Mouse (Mus musculus): ENCODE data around the gene Nde1. TPM values are rescaled to one million over a fixed set of nuclear protein-coding genes. Genes with fewer than 3 reads are reported as not detected.
A peak's percentile ranks its signal among the peaks of the same experiment; 100 is the strongest.

The Nde1 gene
- polyA plus RNA-seq, 1 experiment from 2014 or later: 153 TPM

- H3K9me3 ChIP-seq (ENCODE audit: control insufficient read depth, low read length): no peaks in the 10 kb centered on the region
- ATAC-seq (ENCODE audit: insufficient read depth, low FRiP score, low TSS enrichment) (no peak), DNase-seq (ENCODE audit: low spot score) (peak; percentile 82)
- 45% methylated on average over 6 of the region's 6 CpGs for WGBS
- H3K4me2 ChIP-seq (ENCODE audit: low read depth): no peak overlapping the region
- H3K27ac ChIP-seq (ENCODE audit: low read depth, low read length): no peak overlapping the region
- no peaks in the 10 kb centered on the region for H3K4me1 ChIP-seq (ENCODE audit: control insufficient read depth, insufficient read depth, low read length)
- H3K4me3 ChIP-seq (ENCODE audit: low read depth, low read length): no peak overlapping the region
- no peaks in the 10 kb centered on the region for H3K36me3 ChIP-seq (ENCODE audit: control insufficient read depth, insufficient read depth, low read length)
- H3K9ac ChIP-seq (ENCODE audit: low read length): no peak overlapping the region
- H3K27me3 ChIP-seq (ENCODE audit: control insufficient read depth, insufficient read depth, low read length): no peaks in the 10 kb centered on the region
These were observed 74.1 kb downstream of the Nde1 start for GRCm38 (mm10) chr16:14237100-14237723.

GRCm38 (mm10) chr16:14242059-14242458, 79.0 kb downstream of the Nde1 start:
- no peak overlapping the region for H3K9ac ChIP-seq (ENCODE audit: low read length)
- H3K4me1 ChIP-seq (ENCODE audit: control insufficient read depth, insufficient read depth, low read length): no peaks in the 10 kb centered on the region
- no peak for ATAC-seq (ENCODE audit: insufficient read depth, low FRiP score, low TSS enrichment)
- WGBS: 85% methylated on average over 3 of the region's 3 CpGs
- H3K27ac ChIP-seq (ENCODE audit: low read depth, low read length): no peak overlapping the region
- H3K4me2 ChIP-seq (ENCODE audit: low read depth): no peak overlapping the region
- H3K27me3 ChIP-seq (ENCODE audit: control insufficient read depth, insufficient read depth, low read length): no peaks in the 10 kb centered on the region
- no peaks in the 10 kb centered on the region for H3K9me3 ChIP-seq (ENCODE audit: control insufficient read depth, low read length)
- no peaks in the 10 kb centered on the region for H3K36me3 ChIP-seq (ENCODE audit: control insufficient read depth, insufficient read depth, low read length)
- no peak overlapping the region for H3K4me3 ChIP-seq (ENCODE audit: low read depth, low read length)
- DNase-seq (ENCODE audit: low spot score): no peak

MicroRNA genes within 50 kb of the gene (microRNA counts, 519-probe panel; counts per million panel counts)
- microRNA mmu-miR-484: 4,526 counts per million, percentile 82 among the panel's probes with 10 or more counts

Small RNAs within 50 kb of the gene (microRNA-seq; reads per million reads assigned to microRNA genes)
- not detected for gene Gm27671
- 2,010 reads per million, percentile 83 among the genes with 10 or more reads in this experiment for gene Mir484

Other genes with a start within 250 kb of the Nde1 start
- 29.1 and 31.9 TPM in 2 replicates for gene 2900011O08Rik, start 176.7 kb upstream of the Nde1 start, polyA plus RNA-seq (2014; fragmentation: Nextera tagmentation; extraction: Ambion mirVana)
- gene Ifitm7, start 176.4 kb upstream of the Nde1 start, polyA plus RNA-seq (2014; fragmentation: Nextera tagmentation; extraction: Ambion mirVana): 0.89 TPM in 1 of 2 replicates, not detected in the other
- 16.8 and 17.5 TPM in 2 replicates for gene Marf1, start 76 bp downstream of the Nde1 start, polyA plus RNA-seq (2014; fragmentation: Nextera tagmentation; extraction: Ambion mirVana)
- gene Myh11, start 128.1 kb downstream of the Nde1 start, polyA plus RNA-seq (2014; fragmentation: Nextera tagmentation; extraction: Ambion mirVana): 0.27 and 0.32 TPM in 2 replicates
- 154 and 159 TPM in 2 replicates for gene Fopnl, start 154.1 kb downstream of the Nde1 start, polyA plus RNA-seq (2014; fragmentation: Nextera tagmentation; extraction: Ambion mirVana)
- gene Abcc1, start 198.3 kb downstream of the Nde1 start, polyA plus RNA-seq (2014; fragmentation: Nextera tagmentation; extraction: Ambion mirVana): 7.0 and 7.5 TPM in 2 replicates

Measured in neural tube, embryonic 11.5 days (tissue).